In the genomic region with DNA sequence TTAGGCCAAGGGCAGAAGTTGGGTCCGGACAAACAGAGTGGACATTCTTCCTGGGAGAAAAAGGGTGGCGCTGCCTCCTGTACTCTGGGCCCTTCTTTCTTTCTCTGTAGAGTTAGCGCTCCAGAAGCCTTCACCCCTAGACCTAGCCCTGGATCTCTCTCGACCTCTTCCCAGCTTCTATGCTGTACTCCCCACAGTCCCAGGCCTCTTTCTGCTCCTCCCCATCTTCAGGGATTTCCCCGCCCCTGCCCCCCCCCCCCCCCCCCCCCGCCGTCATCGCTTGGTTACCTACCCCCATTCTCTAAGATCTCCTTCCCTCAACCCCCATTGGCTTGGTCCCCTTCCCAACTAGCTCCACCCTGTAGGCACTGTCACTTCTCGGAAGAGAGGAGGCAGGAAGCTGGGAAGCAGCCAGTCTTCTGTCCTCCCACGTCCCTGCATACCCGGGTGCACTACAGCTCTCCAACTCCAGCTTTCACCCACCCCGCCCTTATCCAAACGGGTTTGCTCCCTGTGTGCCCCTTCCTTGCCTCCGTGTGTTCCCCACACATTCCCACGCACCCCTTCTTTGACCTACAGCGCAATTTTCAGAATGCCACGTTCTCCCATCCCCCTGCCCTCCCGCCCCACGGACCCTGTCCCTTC, we compare ENCODE assay signal across 8 mouse cellular contexts. TPM values are rescaled to one million over a fixed set of nuclear protein-coding genes. Genes with fewer than 3 reads are reported as not detected.
A peak's percentile ranks its signal among the peaks of the same experiment; 100 is the strongest.
DNase-seq lines count a peak whose midpoint lies in the region; ATAC-seq and TF ChIP-seq lines count a peak whose summit lies in the region.

No protein-coding gene starts in this region.

- WGBS in forebrain, embryonic 11.5 days, result 7% methylated on average over 15 of the region's 19 CpGs
- 5% methylated on average over 16 of the region's 19 CpGs for WGBS in heart, embryonic 16.5 days
- 7% methylated on average over 14 of the region's 19 CpGs for WGBS in liver, embryonic 13.5 days (ENCODE audit: insufficient replicate concordance)
- WGBS in neural tube, embryonic 11.5 days, result 5% methylated on average over 15 of the region's 19 CpGs

- H3K9me3 ChIP-seq in CH12.LX (replicated peaks; ENCODE audit: low read length), result peaks cover 4% of the 10 kb centered on the region
- H3K9me3 ChIP-seq in forebrain, embryonic 11.5 days (ENCODE audit: control insufficient read depth, low read length), result no peaks in the 10 kb centered on the region; the same call in 1 of the 2 replicates
- H3K9me3 ChIP-seq in heart, embryonic 16.5 days (replicated peaks; ENCODE audit: control insufficient read depth, low read length), result no peaks in the 10 kb centered on the region
- no peaks in the 10 kb centered on the region for H3K9me3 ChIP-seq in liver, embryonic 13.5 days (replicated peaks)
- no peaks in the 10 kb centered on the region for H3K9me3 ChIP-seq in neural tube, embryonic 11.5 days (ENCODE audit: control insufficient read depth, low read length)

- no peak for TF ChIP-seq EP300 in CH12.LX (IDR thresholded peaks at IDR 0.05; ENCODE audit: low read length)

- no peaks in the 10 kb centered on the region for H3K79me2 ChIP-seq in CH12.LX (replicated peaks; ENCODE audit: control insufficient read depth, extremely low read depth, insufficient read depth, poor library complexity, severe bottlenecking)

- H3K4me2 ChIP-seq in CH12.LX (ENCODE audit: insufficient read depth, low read depth, poor library complexity, severe bottlenecking), result peak overlapping the region; percentile 97
- peak overlapping the region; percentile 51 for H3K4me2 ChIP-seq in forebrain, embryonic 11.5 days (ENCODE audit: low read depth, low read length, severe bottlenecking)
- H3K4me2 ChIP-seq in heart, embryonic 16.5 days (ENCODE audit: low read depth, low read length), result peak overlapping the region; percentile 89
- H3K4me2 ChIP-seq in liver, embryonic 13.5 days, result peak overlapping the region; percentile 83
- H3K4me2 ChIP-seq in neural tube, embryonic 11.5 days (ENCODE audit: low read depth), result peak overlapping the region; percentile 69

- dilution Hi-C loops in CH12.LX (cut with MboI; ENCODE audit: extremely low pct_ligation_motif_present, extremely low pct_unique_long_range_greater_than_20kb, low sequenced_read_pairs), result no loop called here

- TF ChIP-seq POLR2A in CH12.LX (IDR thresholded peaks at IDR 0.05; ENCODE audit: low read depth, low read length), result no peak

- H3K27ac ChIP-seq in CH12.LX (ENCODE audit: insufficient read depth, low read depth), result peak overlapping the region; percentile 26; the same call in 1 of the 2 replicates
- H3K27ac ChIP-seq in forebrain, embryonic 11.5 days (ENCODE audit: low read depth, low read length), result no peak overlapping the region
- H3K27ac ChIP-seq in heart, embryonic 16.5 days (ENCODE audit: low read length), result peak overlapping the region; percentile 90
- peak overlapping the region; percentile 86 for H3K27ac ChIP-seq in liver, embryonic 13.5 days
- 0 out of 2 replicates have a peak overlapping the region, but pooled peaks have one; percentile 34 for H3K27ac ChIP-seq in neural tube, embryonic 11.5 days (ENCODE audit: low read depth, low read length)

- no peak for TF ChIP-seq RAD21 in CH12.LX (IDR thresholded peaks at IDR 0.05; ENCODE audit: low read depth, low read length)

- peaks cover 6% of the 10 kb centered on the region for H3K27me3 ChIP-seq in CH12.LX (replicated peaks)
- no peaks in the 10 kb centered on the region for H3K27me3 ChIP-seq in forebrain, embryonic 11.5 days (ENCODE audit: control insufficient read depth, insufficient read depth, low read length)
- peaks cover 4% of the 10 kb centered on the region; the same call in 1 of the 2 replicates for H3K27me3 ChIP-seq in heart, embryonic 16.5 days (ENCODE audit: control insufficient read depth, insufficient read depth, low read length)
- H3K27me3 ChIP-seq in liver, embryonic 13.5 days, result no peaks in the 10 kb centered on the region
- H3K27me3 ChIP-seq in neural tube, embryonic 11.5 days (ENCODE audit: control insufficient read depth, insufficient read depth, low read length), result no peaks in the 10 kb centered on the region

- peaks cover 8 to 29% of the 10 kb centered on the region in 2 experiments for H3K4me1 ChIP-seq in CH12.LX (ENCODE audit: control insufficient read depth in 1 of 2, insufficient read depth in 2 of 2)
- H3K4me1 ChIP-seq in forebrain, embryonic 11.5 days (replicated peaks; ENCODE audit: control insufficient read depth, insufficient read depth, low read length), result peaks cover 4% of the 10 kb centered on the region; the same call in 1 of the 2 replicates
- H3K4me1 ChIP-seq in heart, embryonic 16.5 days (ENCODE audit: control insufficient read depth, insufficient read depth, low read length), result peaks cover 9% of the 10 kb centered on the region
- H3K4me1 ChIP-seq in liver, embryonic 13.5 days (replicated peaks), result peaks cover 56% of the 10 kb centered on the region
- peaks cover 8% of the 10 kb centered on the region; the same call in 1 of the 2 replicates for H3K4me1 ChIP-seq in neural tube, embryonic 11.5 days (ENCODE audit: control insufficient read depth, insufficient read depth, low read length)

- in situ Hi-C loops in CH12.LX (cut with MboI; ENCODE audit: low pct_ligation_motif_present, low pct_unique_long_range_greater_than_20kb, low sequenced_read_pairs), result loop anchor here (5.0 kb wide), 1 partner anchor 35 kb away; a partner anchor contains a TSS

- peak overlapping the region in 2 of 3 experiments; percentile 36 to 39 for H3K4me3 ChIP-seq in CH12.LX (replicated peaks in 1 of 3; ENCODE audit: low read depth in 2 of 3, low read length in 2 of 3, poor library complexity in 1 of 3)
- peak overlapping the region; percentile 23 for H3K4me3 ChIP-seq in forebrain, embryonic 11.5 days (ENCODE audit: low read depth, low read length)
- peak overlapping the region; percentile 48 for H3K4me3 ChIP-seq in heart, embryonic 16.5 days (ENCODE audit: low read length)
- peak overlapping the region; percentile 51 for H3K4me3 ChIP-seq in liver, embryonic 13.5 days (replicated peaks)
- H3K4me3 ChIP-seq in neural tube, embryonic 11.5 days (ENCODE audit: low read depth, low read length), result peak overlapping the region; percentile 26

- no peaks in the 10 kb centered on the region for H3K36me3 ChIP-seq in CH12.LX (replicated peaks in 1 of 2; ENCODE audit: control insufficient read depth in 1 of 2, insufficient read depth in 1 of 2, low read length in 1 of 2)
- H3K36me3 ChIP-seq in forebrain, embryonic 11.5 days (ENCODE audit: control insufficient read depth, insufficient read depth, low read length), result no peaks in the 10 kb centered on the region
- no peaks in the 10 kb centered on the region for H3K36me3 ChIP-seq in heart, embryonic 16.5 days (ENCODE audit: control insufficient read depth, insufficient read depth)
- H3K36me3 ChIP-seq in liver, embryonic 13.5 days, result no peaks in the 10 kb centered on the region
- no peaks in the 10 kb centered on the region for H3K36me3 ChIP-seq in neural tube, embryonic 11.5 days (ENCODE audit: control insufficient read depth, insufficient read depth, low read length)

- ATAC-seq in forebrain, embryonic 11.5 days (replicated peaks; ENCODE audit: low FRiP score), result peak; percentile 78
- ATAC-seq in heart, embryonic 16.5 days (replicated peaks; ENCODE audit: extremely low read depth, insufficient read depth, low FRiP score), result peak; percentile 86
- ATAC-seq in liver, embryonic 13.5 days (ENCODE audit: low read depth), result peak; percentile 45
- peak; percentile 61 for ATAC-seq in neural tube, embryonic 11.5 days (ENCODE audit: insufficient read depth, low FRiP score, low TSS enrichment)

- H3K9ac ChIP-seq in CH12.LX (ENCODE audit: insufficient read depth, low read depth), result peak overlapping the region; percentile 45
- H3K9ac ChIP-seq in forebrain, embryonic 11.5 days (ENCODE audit: low read length), result peak overlapping the region; percentile 9; the same call in 1 of the 2 replicates
- H3K9ac ChIP-seq in heart, embryonic 16.5 days (ENCODE audit: low read length), result peak overlapping the region; percentile 63
- H3K9ac ChIP-seq in liver, embryonic 13.5 days, result peak overlapping the region; percentile 63
- H3K9ac ChIP-seq in neural tube, embryonic 11.5 days (ENCODE audit: low read length), result peak overlapping the region; percentile 35; the same call in 1 of the 2 replicates

- DNase-seq in CH12.LX (ENCODE audit: extremely low read depth), result no peak
- peak; percentile 93 for DNase-seq in brain, adult 2 months (ENCODE audit: low read depth, low spot score)
- DNase-seq in forebrain, embryonic 11.5 days (ENCODE audit: low spot score), result peak; percentile 69
- DNase-seq in kidney, postnatal 14 days, result peak; percentile 86
- no peak for DNase-seq in liver, embryonic 13.5 days
- peak; percentile 35 for DNase-seq in neural tube, embryonic 11.5 days (ENCODE audit: low spot score)
- DNase-seq in urinary bladder, postnatal 14 days (ENCODE audit: low spot score), result peak; percentile 84

- TF ChIP-seq CTCF in CH12.LX (conservative IDR thresholded peaks at IDR 0.05 in 1 of 2, IDR thresholded peaks at IDR 0.05 in 1 of 2; ENCODE audit: low read depth in 2 of 2, low read length in 2 of 2), result no peak

RNA-seq across cellular contexts. Expression of a gene that starts 13.2 kb away (rescaled TPM):
- 11.2 and 13.1 TPM in 2 replicates for total RNA-seq in CH12.LX (2012; rRNA removed)
- total RNA-seq in CH12.LX (2014; rRNA removed), result 0.70 and 0.91 TPM in 2 replicates
- 2.9 TPM in 2 replicates for polyA plus RNA-seq in CH12.LX (2012; ENCODE audit: insufficient read length, low read depth)
- 22.3 and 23.5 TPM in 2 replicates for polyA plus RNA-seq in forebrain, embryonic 11.5 days (2014; fragmentation: Nextera tagmentation; extraction: Ambion mirVana)
- 0.54 and 0.97 TPM in 2 replicates for polyA plus RNA-seq in heart, embryonic 16.5 days (2015; fragmentation: Nextera tagmentation; extraction: Ambion mirVana)
- 0.75 and 0.81 TPM in 2 replicates for polyA plus RNA-seq in liver, embryonic 13.5 days (2015; fragmentation: Nextera tagmentation; extraction: Ambion mirVana)
- polyA plus RNA-seq in neural tube, embryonic 11.5 days (2014; fragmentation: Nextera tagmentation; extraction: Ambion mirVana), result 14.5 and 17.1 TPM in 2 replicates

RNA-seq across cellular contexts. Expression of a gene that starts 18.8 kb away (rescaled TPM):
- not detected in 2 replicates for total RNA-seq in CH12.LX (2012; rRNA removed)
- not detected in 2 replicates for total RNA-seq in CH12.LX (2014; rRNA removed)
- not detected in 2 replicates for polyA plus RNA-seq in CH12.LX (2012; ENCODE audit: insufficient read length, low read depth)
- not detected in 2 replicates for polyA plus RNA-seq in forebrain, embryonic 11.5 days (2014; fragmentation: Nextera tagmentation; extraction: Ambion mirVana)
- polyA plus RNA-seq in heart, embryonic 16.5 days (2015; fragmentation: Nextera tagmentation; extraction: Ambion mirVana), result not detected in 2 replicates
- not detected in 2 replicates for polyA plus RNA-seq in liver, embryonic 13.5 days (2015; fragmentation: Nextera tagmentation; extraction: Ambion mirVana)
- not detected in 2 replicates for polyA plus RNA-seq in neural tube, embryonic 11.5 days (2014; fragmentation: Nextera tagmentation; extraction: Ambion mirVana)

RNA-seq across cellular contexts. Expression of a gene that starts 30.0 kb away (rescaled TPM):
- not detected in 2 replicates for total RNA-seq in CH12.LX (2012; rRNA removed)
- total RNA-seq in CH12.LX (2014; rRNA removed), result not detected in 2 replicates
- not detected in 2 replicates for polyA plus RNA-seq in CH12.LX (2012; ENCODE audit: insufficient read length, low read depth)
- not detected in 2 replicates for polyA plus RNA-seq in forebrain, embryonic 11.5 days (2014; fragmentation: Nextera tagmentation; extraction: Ambion mirVana)
- 1.0 and 1.3 TPM in 2 replicates for polyA plus RNA-seq in heart, embryonic 16.5 days (2015; fragmentation: Nextera tagmentation; extraction: Ambion mirVana)
- 2.7 and 2.9 TPM in 2 replicates for polyA plus RNA-seq in liver, embryonic 13.5 days (2015; fragmentation: Nextera tagmentation; extraction: Ambion mirVana)
- not detected in 2 replicates for polyA plus RNA-seq in neural tube, embryonic 11.5 days (2014; fragmentation: Nextera tagmentation; extraction: Ambion mirVana)

RNA-seq across cellular contexts. Expression of a gene that starts 30.3 kb away (rescaled TPM):
- total RNA-seq in CH12.LX (2012; rRNA removed) (52.8 and 63.1 TPM in 2 replicates), CH12.LX (2014; rRNA removed) (23.9 and 25.3 TPM in 2 replicates)
- polyA plus RNA-seq in CH12.LX (2012; ENCODE audit: insufficient read length, low read depth), result 37.8 and 38.0 TPM in 2 replicates
- polyA plus RNA-seq in forebrain, embryonic 11.5 days (2014; fragmentation: Nextera tagmentation; extraction: Ambion mirVana), result 1.1 and 1.9 TPM in 2 replicates
- polyA plus RNA-seq in heart, embryonic 16.5 days (2015; fragmentation: Nextera tagmentation; extraction: Ambion mirVana), result 4.1 and 5.2 TPM in 2 replicates
- 0.70 and 0.71 TPM in 2 replicates for polyA plus RNA-seq in liver, embryonic 13.5 days (2015; fragmentation: Nextera tagmentation; extraction: Ambion mirVana)
- 2.3 and 2.7 TPM in 2 replicates for polyA plus RNA-seq in neural tube, embryonic 11.5 days (2014; fragmentation: Nextera tagmentation; extraction: Ambion mirVana)

RNA-seq across cellular contexts. Expression of a gene that starts 37.1 kb away (rescaled TPM):
- total RNA-seq in CH12.LX (2012; rRNA removed) (0.25 TPM in 1 of 2 replicates, not detected in the other), CH12.LX (2014; rRNA removed) (not detected in 2 replicates)
- polyA plus RNA-seq in CH12.LX (2012; ENCODE audit: insufficient read length, low read depth), result not detected in 2 replicates
- 9.4 and 9.7 TPM in 2 replicates for polyA plus RNA-seq in forebrain, embryonic 11.5 days (2014; fragmentation: Nextera tagmentation; extraction: Ambion mirVana)
- polyA plus RNA-seq in heart, embryonic 16.5 days (2015; fragmentation: Nextera tagmentation; extraction: Ambion mirVana), result 157 and 218 TPM in 2 replicates
- polyA plus RNA-seq in liver, embryonic 13.5 days (2015; fragmentation: Nextera tagmentation; extraction: Ambion mirVana), result 53.9 and 61.7 TPM in 2 replicates
- 20.1 and 21.0 TPM in 2 replicates for polyA plus RNA-seq in neural tube, embryonic 11.5 days (2014; fragmentation: Nextera tagmentation; extraction: Ambion mirVana)

Comparison
In these comparisons a context has a peak if more than half of its experiments do, and no peak if none do; other contexts are left out.
1. DNase-seq: peak in brain, adult 2 months (single experiment), forebrain, embryonic 11.5 days (single experiment), kidney, postnatal 14 days (single experiment), neural tube, embryonic 11.5 days (single experiment) and urinary bladder, postnatal 14 days (single experiment); none in CH12.LX (single experiment) and liver, embryonic 13.5 days (single experiment).
2. H3K9ac ChIP-seq: peak in every context shown above with its lines; median percentile 63 in heart, embryonic 16.5 days; 63 in liver, embryonic 13.5 days; 45 in CH12.LX; 35 in neural tube, embryonic 11.5 days; 9 in forebrain, embryonic 11.5 days.
3. Peak in every context shown above with its lines, with median percentiles within 50 percentile points of each other: H3K4me2 ChIP-seq, H3K4me3 ChIP-seq and ATAC-seq.